Mouse (Mus musculus) brain, embryonic 14.5 days (tissue): ENCODE results near the gene Nutm2. TPM values are rescaled to one million over a fixed set of nuclear protein-coding genes. Genes with fewer than 3 reads are reported as not detected.
"Not testable (repeated sequence)": the region's sequence is repeated elsewhere in the genome, so short reads cannot be mapped to it uniquely, and the experiment has no call there.

Experiments
- DNase-seq: peaks from one replicate; pipeline ENCODE4 v3.0.0-alpha.2; 2011; ENCODE audit warnings: low read depth
- CTCF ChIP-seq: fragments of 200-500 bp; IDR thresholded peaks from 2 replicates; pipeline ENCODE4 v1.5.1; 2012; ENCODE audit warnings: inconsistent platforms, mild to moderate bottlenecking, moderate library complexity, borderline replicate concordance; ENCODE audit not compliant: insufficient read depth, insufficient read length; ENCODE audit errors: extremely low read depth
- POLR2A ChIP-seq: fragments of 200-500 bp; IDR thresholded peaks from 2 replicates; pipeline ENCODE4 v1.6.1; 2012; ENCODE audit warnings: mild to moderate bottlenecking, inconsistent platforms, borderline replicate concordance; ENCODE audit not compliant: poor library complexity, insufficient read depth, insufficient read length, severe bottlenecking; ENCODE audit errors: extremely low read depth
- polyA plus RNA-seq: library from polyadenylated mRNA; depleted of rRNA; stranded (reverse); fragments of >200 nt; gene quantifications from 2 replicates; pipeline ENCODE4 v1.2.3, GENCODE M21; 2012; rRNA removed

Nutm2 gene
- polyA plus RNA-seq = not detected in 2 replicates

- DNase-seq = no peak
- TF ChIP-seq CTCF (no peak), POLR2A (no peak)
Measured at GRCm38 (mm10) chr13:50467007-50467406, at the start of gene Nutm2. Nutm2 (plus strand) TSS chr13:50467307.

DNA sequence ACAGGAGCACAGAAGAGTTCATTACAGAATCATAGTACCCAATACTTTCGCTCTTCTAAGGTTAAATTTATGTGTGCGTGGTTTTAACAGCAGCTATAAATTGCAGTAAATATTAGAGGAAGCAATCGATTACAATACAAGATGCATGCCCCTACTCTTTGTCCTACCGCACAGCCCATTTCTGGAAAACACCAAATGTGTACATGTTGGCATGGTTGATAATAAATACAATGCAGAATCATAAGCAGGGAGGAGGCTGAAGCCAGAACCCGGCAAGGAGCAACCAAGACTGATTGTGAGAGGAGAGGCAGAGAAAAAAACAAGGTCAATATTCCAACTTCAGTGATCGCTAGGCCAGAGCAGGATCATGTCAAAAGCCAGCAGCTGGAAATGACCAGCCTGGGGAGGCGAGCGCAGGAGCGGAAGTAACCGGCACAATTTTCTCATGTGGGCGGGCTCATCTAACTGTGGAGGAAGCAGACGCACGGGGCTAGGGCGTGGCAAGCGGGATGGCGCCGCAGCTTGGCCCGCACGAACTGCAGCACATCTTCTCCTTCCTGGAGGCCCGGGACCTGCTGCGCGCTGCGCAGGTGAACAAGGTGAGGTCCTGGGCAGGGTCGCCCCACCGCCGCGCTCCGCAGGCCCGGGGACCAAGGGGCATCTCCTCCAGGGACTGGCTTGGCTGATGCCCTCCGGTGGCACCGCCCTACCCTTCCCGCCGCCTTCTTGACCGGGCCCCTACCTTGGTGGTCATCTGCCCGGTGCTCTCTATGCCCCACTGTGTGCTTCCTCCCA, 49.5 kb upstream of the Nutm2 start, which contains the start of gene Fbxw17:
Fbxw17 (plus strand) TSS at position 476 of the 795 bp plus-strand sequence.
- peak; percentile 85; the same call in 1 of the 2 replicates for TF ChIP-seq POLR2A
- TF ChIP-seq CTCF = no peak
- DNase-seq = peak; percentile 91

DNA sequence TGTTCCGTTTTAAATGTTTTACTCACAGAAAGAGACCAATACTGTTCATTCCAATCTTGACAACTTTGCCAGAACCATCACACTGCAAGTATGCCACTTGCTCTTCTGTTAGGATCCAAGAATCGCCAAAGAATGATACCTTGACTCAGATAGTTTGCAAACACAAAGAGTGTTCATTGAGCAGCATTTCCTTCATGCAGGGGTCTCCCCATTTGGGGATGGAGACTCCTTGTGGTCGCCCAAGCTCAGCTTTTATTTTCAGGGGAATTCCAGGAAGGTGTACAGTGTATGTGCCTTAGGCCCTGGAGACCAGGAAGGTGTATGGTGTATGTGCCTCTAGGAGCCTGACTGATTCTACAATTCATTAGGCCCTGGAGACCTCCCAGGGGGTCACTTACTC, 48.7 kb upstream of the Nutm2 start:
- DNase-seq = peak; percentile 18

GRCm38 (mm10) chr13:50423625-50424209, 43.4 kb upstream of the Nutm2 start:
- TF ChIP-seq POLR2A (no peak), CTCF (no peak)
- DNase-seq = no peak

More for the DNA sequence above, 48.7 kb upstream of the Nutm2 start:
- TF ChIP-seq CTCF = peak; percentile 16; the same call in 1 of the 2 replicates
- no peak for TF ChIP-seq POLR2A

GRCm38 (mm10) chr13:50424517-50424916, 42.6 kb upstream of the Nutm2 start:
- DNase-seq = no peak
- TF ChIP-seq POLR2A (no peak), CTCF (no peak)

- DNase-seq = no peak
- TF ChIP-seq CTCF = no peak
Measured at GRCm38 (mm10) chr13:50426686-50427085, 40.4 kb upstream of the Nutm2 start.

DNA sequence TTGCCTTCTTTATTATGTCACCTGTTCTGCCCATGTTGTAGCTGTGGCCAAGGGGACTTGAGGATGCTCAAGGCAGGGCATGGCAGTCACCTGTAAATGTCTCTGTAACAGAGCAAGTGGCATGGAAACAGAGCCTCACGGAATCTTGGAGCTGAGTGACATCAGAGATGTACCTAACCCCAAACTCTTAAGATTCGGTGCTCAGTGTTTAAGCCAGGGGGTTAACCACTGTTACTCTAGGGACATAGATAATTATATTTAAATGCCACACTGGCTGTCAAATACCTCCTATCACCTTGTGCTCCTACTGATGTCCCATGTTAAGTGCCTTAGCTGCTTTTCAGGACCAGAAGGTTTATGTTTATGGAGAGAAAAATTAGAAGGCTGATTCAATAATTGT, 23.3 kb upstream of the Nutm2 start, which contains the start of gene Gm47429:
Gm47429 (minus strand) TSS at position 101 of the 400 bp plus-strand sequence.
- DNase-seq = no peak
- TF ChIP-seq CTCF (no peak), POLR2A (no peak)

- no peak for DNase-seq
- TF ChIP-seq POLR2A = no peak
- TF ChIP-seq CTCF = no peak
Measured at GRCm38 (mm10) chr13:50445261-50445660, 21.8 kb upstream of the Nutm2 start.

DNA sequence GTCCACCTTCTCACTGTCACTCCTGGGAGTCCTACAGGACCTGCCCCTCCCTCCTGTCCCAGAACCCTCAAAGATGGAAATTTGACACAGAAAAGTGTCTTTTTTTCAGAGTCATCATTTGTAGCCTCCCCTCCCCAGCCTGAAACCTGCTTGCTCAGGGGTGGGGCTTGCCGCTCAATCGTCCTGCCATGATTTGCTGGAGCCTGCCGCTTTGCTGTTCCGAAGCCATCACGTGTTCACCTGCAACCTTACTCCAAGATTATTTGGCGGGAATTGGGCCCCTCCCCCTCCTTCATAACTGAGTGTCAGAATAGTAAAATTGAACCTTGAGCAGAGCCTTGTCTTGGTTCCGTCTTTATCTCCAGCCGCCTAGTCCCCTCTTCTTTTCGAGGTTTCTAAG, 14.8 kb upstream of the Nutm2 start:
- not testable (repeated sequence) for DNase-seq

DNA sequence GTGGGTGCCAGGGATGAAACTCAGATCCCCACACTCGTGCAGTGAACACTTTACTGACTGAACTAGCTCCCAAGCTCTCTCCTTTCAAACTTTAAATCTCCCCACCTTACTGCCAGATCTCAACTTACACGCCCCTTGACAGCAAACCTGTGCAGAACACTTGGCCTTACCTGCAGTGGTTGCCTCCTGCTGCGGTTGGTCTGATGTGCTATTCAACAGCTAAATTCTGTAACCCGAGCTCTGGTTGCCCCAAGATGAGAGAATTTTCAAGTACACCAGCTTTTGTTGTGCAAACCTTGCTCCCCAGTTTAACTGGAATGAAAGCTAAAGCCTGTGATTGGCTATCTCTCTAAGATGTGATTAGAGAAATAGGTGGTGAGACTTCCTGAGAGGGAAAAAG, 13.7 kb upstream of the Nutm2 start:
- TF ChIP-seq POLR2A = no peak
- TF ChIP-seq CTCF = no peak
- no peak for DNase-seq

DNA sequence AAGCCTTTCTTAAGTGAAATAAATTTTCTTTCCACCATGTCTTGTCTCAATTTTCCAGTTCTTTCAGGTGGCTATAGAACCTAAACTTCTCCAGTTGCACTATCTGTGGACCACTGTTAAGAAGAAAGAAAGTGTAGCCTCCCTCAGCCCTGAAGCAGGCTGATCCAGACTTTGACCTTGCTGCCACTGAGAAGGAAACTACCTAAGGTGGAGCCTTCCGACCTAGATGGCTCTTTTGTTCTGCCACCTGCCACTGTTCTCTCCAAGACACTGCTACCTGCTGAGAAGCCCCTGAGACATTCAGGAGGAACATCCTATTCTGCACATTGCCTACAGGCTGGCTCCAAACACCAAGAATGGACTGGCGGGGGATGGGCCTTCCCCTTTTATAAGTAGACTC, 6.7 kb upstream of the Nutm2 start:
- not testable (repeated sequence) for DNase-seq
